Mouse (Mus musculus): ENCODE results near the gene Agpat3. TPM values are rescaled to one million over a fixed set of nuclear protein-coding genes. Genes with fewer than 3 reads are reported as not detected.

Gene Agpat3
- total RNA-seq, 2 experiments from 2014 or later, result 115 to 118 TPM

DNA sequence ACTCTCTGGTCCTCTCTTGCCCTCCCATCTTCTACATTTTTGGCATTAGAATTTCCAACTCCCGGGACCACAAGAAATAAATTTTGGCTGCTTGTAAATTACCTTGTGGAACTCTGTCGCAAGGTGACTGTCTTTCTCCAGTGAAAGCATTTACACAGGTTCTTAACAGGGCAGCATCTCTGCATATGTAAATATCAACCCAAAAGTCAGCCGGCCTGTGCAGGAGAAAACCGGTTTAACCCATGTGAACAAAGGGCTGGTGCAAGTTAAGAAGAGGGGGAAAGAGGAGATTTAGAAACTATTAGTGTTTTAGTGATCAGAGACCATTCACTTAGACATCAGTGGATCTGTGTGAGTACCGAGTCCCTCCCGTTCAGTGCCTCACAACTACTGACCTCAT is 92.6 kb downstream of the Agpat3 start:
- DNase-seq (ENCODE audit: low spot score), result no peak

DNA sequence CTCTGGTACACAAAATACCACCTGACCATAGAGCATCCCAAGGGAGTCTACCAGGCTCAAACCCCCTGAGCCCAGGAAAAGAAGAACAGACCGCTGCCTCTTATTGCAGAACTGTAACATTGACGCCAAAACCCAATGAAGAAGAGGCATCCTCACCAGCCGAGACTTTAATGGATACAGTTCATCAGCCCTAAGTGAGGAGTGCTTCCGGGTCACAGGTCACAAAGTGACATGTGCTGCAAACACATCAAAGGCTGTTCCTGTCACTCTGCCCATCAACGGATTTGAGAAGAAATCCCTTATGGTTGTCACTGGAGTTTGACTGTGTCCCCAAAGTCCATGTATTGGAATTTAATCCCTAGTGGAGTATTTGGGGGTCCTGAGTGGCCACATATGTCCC is 93.1 kb downstream of the Agpat3 start:
- DNase-seq (ENCODE audit: low spot score), result no peak

DNA sequence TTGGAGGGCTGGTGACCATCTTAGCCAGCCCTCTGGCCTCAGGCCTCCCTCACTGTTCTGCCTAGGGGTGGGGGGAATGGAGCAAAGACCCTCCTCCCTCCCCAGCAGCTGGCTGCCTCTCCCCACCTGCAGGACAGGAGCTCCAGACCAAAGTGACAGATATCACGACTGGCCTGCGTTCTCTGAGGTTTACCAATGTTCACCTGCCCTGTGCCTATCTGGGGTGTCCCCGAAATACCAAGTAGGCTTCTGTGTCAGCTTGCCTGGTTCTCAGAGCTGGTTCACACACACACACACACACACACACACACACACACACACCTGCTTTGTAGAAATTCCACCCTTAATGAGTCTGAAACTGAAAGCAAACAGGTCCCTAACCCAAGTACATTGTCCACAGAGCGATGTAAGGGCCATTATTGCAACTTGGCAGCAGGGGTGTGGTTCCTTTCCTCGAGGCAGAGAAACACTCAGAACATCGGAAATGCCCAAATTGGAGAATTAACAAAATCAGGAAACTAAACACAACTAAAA is 94.1 kb downstream of the Agpat3 start:
- no peak for DNase-seq (ENCODE audit: low spot score)

GRCm38 (mm10) chr10:78255646-78256059 is 96.6 kb downstream of the Agpat3 start:
- peak; percentile 71 for DNase-seq (ENCODE audit: low spot score)

- DNase-seq (ENCODE audit: low spot score), result no peak
Observed at GRCm38 (mm10) chr10:78247206-78247605, 105.1 kb downstream of the Agpat3 start.

GRCm38 (mm10) chr10:78246725-78247124 is 105.6 kb downstream of the Agpat3 start:
- no peak for DNase-seq (ENCODE audit: low spot score)

GRCm38 (mm10) chr10:78245225-78245547 is 107.1 kb downstream of the Agpat3 start:
- no peak for DNase-seq (ENCODE audit: low spot score)

- peak; percentile 86 for DNase-seq (ENCODE audit: low spot score)
Observed at GRCm38 (mm10) chr10:78244438-78245224, 107.7 kb downstream of the Agpat3 start, which contains the start of gene Trappc10. Trappc10 (minus strand) TSS chr10:78244641.

DNA sequence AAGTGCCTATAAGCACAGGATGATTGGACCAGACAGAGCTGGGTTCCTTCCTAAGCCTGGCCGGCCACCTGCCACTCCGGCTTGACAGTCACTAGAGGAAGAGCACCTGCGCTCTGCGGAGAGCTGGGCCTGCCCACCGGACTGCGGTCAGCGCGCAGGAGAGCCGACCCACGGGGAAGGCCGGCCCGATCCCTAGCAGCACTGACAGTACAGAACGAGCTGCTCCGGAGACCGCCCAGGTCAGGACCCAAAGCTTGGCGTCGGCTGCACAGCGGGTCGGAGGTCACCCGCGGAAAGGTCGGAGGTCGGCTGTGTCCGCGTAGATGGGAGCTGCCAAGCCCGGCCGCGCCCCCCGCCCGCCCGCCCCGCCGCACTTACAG is 108.2 kb downstream of the Agpat3 start:
- no peak for DNase-seq (ENCODE audit: low spot score)

DNA sequence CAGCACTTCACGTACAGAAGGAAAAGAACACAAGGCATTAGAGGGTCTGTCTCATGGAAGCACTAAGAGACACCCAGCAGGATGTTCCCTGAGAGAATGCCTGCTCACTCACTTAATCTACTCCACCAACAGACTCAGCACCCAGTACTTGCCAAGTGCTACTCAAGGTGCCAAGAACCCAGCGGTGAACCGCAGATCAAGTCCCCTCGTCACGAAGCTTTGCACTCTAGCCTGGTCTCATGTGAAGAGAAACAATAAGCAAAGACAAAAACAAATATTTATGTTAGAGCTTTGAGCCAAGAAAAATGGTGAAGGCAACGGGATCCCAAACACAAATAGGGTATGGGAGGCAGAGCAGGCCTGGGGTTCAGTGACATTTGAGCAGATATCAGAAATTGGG is 113.4 kb downstream of the Agpat3 start:
- no peak for DNase-seq (ENCODE audit: low spot score)

- no peak for DNase-seq (ENCODE audit: low spot score)
Observed at GRCm38 (mm10) chr10:78238297-78238696, 114.0 kb downstream of the Agpat3 start.

DNA sequence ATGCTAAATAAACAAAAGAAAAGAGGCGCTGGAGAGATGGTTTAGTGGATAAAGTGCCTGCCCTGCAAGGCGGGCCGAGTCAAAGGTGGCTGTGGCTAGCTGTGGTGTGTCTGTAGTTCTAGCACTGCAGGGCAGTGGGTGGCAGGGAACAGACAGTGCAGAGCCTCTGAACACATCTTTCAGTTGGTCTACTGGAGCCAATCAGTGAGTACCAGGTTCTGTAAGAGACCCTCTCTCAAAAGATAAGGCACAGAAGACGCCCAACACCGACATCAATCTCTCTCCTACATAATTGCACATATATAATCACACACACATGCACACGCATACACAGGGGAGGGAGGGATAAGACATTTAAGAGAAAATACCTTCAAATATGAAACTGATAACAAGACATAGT is 114.5 kb downstream of the Agpat3 start:
- no peak for DNase-seq (ENCODE audit: low spot score)

DNA sequence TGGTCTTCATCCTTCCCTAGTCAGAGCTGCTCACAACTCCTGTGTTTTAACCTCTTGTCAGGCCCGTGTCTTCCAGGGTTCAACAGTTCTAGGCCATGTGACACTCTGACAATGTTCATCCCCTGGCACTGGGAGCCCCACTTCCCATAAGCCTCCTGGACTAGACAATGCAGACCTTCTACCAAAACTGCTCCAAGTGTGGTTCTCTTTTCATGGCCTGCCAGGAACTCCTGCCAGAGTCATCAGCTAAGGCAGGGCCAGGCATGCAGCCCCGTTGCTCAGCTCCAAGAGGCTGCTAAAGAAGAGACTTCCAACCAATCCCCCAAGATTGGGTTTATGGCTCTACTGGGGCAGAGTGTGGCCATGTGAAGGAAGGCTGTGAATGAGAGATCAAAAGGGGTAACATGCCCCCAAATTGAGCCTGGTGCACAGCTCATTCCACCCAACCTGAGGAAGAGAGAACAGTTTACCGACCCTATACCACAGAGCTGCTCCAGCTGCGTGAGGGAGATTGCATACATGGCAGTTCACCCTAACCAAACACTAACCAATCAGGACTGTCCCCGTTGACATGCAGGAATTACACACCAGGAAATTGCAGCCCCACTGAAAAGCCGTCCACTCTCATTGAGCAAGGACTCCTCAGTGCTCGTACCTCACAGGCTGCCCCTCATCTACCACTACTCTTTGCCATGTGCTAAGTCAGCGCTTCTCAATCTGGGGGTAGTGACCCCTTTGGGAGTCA is 115.2 kb downstream of the Agpat3 start:
- no peak for DNase-seq (ENCODE audit: low spot score)

GRCm38 (mm10) chr10:78233756-78234155 is 118.5 kb downstream of the Agpat3 start:
- no peak for DNase-seq (ENCODE audit: low spot score)

- no peak for DNase-seq (ENCODE audit: low spot score)
Observed at GRCm38 (mm10) chr10:78233161-78233560, 119.1 kb downstream of the Agpat3 start.

DNA sequence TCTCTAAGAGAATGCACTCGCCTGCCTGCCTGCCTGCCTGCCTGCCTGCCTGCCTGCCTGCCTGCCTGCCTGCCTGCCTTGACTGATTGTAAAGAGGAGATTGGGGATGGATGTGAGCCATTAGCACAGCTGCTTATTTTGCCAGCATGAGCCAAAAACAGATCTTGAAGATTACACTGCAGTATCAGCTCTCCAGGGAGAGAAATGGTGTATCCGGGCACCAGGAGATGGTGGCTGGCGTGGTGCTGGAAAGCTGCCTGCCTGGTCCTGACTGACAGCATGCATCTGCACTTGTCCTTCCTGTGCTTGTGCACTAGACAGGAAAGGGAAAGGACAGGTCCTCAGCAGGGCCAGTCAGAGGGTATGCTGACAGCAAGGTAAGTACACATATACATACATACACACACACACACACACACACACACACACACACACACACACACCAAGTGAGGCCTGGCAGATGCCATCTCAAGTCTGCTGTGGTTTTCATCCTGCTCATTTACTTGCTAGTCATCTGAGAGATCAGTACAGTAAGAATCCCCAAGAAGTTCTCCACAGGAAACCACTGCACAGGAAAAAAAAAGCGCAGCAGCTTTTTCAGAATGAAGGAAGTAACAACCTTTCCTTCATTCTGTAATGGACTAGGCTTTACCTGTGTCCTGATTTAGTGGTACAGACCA is 119.8 kb downstream of the Agpat3 start:
- DNase-seq (ENCODE audit: low spot score), result peak; percentile 51

- DNase-seq (ENCODE audit: low spot score), result no peak
Observed at GRCm38 (mm10) chr10:78228560-78228928, 123.7 kb downstream of the Agpat3 start.

GRCm38 (mm10) chr10:78227875-78228559 is 124.3 kb downstream of the Agpat3 start:
- DNase-seq (ENCODE audit: low spot score), result no peak

- DNase-seq (ENCODE audit: low spot score), result no peak
Observed at GRCm38 (mm10) chr10:78224136-78224535, 128.2 kb downstream of the Agpat3 start.

- DNase-seq (ENCODE audit: low spot score), result peak; percentile 53
Observed at GRCm38 (mm10) chr10:78222908-78223307, 129.4 kb downstream of the Agpat3 start.

DNA sequence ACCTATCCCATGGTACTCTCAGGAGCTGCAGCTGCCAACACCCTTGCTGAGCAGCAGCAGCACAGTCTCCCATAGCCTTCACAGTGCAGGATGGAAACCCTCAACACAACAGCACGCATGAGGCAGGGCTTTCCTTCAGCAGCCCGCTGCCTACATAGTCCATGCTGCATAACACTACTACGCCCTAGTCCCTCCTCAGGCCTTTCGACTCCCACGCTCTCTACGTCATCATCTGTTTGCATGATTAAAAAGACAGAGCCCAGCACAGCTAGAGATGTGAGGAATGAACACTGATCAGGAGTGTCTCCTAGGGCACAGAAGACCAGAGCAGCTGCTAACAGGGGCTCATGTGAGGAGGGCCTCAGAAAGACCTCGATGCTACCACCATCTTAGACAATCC is 131.0 kb downstream of the Agpat3 start:
- DNase-seq (ENCODE audit: low spot score), result no peak

DNA sequence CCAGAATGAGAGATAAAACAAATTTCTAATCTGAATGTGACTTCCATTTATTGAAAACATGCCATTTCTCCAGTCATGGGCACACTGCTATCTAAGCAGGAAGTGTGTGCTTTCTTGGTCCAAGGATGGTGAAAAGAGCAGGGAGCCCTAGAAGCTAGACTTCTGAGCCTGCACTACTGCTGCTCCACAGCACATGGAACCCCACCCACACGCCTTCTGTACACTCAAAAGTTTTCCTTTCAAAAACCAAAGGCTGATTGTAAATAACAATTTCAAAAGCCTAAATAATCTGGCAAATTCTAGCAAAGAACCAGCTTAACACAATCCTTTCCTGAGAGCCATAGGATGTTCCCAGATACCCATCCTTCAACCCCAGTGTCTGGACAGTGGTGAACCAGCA is 132.8 kb downstream of the Agpat3 start:
- no peak for DNase-seq (ENCODE audit: low spot score)

Data from gastrocnemius, adult 18-20 months (tissue).